Mouse (Mus musculus): ENCODE results near the gene Abca5.

DNA sequence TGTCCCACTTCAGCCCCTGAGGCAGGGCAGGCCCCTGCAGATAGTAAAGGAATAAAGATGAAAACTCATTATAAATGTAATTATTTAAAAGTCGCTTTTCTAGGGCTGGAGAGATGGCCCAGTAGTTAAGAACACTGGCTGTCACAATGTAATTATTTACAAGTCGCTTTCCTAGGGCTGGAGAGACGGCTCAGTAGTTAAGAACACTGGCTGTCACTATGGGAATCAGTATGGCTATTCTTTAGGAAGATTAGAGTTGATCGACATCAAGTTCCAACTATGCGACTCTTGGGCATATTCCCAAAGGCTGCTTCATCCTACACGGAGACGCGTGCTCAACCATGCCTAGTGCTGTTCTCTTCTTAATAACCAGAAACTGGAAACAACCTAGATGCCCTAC lies 15.2 kb downstream of the Abca5 start:
- TF ChIP-seq CTCF (IDR thresholded peaks at IDR 0.05; ENCODE audit: low read depth, low read length) (no peak), POLR2A (IDR thresholded peaks at IDR 0.05; ENCODE audit: insufficient read depth, low read length) (no peak), EP300 (IDR thresholded peaks at IDR 0.05; ENCODE audit: insufficient read depth, low read depth, low read length) (no peak)

Measured in ES-Bruce4 (cell line).